Mouse (Mus musculus) kidney, adult 18-20 months (tissue): ENCODE data around the gene Tas2r122.
"Not testable (repeated sequence)": the region's sequence is repeated elsewhere in the genome, so short reads cannot be mapped to it uniquely, and the experiment has no call there.

Source experiments
- DNase-seq: peaks from one replicate; pipeline ENCODE4 v3.0.0; 2021

Tas2r122 gene

GRCm38 (mm10) chr6:132711828-132712227, at the start of gene Tas2r122:
TSS of gene Tas2r122 (minus strand) at chr6:132711928.
- no peak for DNase-seq

- DNase-seq: no peak
Observed at GRCm38 (mm10) chr6:132754430-132754829, 42.7 kb upstream of the Tas2r122 start, which contains the start of gene Tas2r124. TSS of gene Tas2r124 (plus strand) at chr6:132754730.

DNA sequence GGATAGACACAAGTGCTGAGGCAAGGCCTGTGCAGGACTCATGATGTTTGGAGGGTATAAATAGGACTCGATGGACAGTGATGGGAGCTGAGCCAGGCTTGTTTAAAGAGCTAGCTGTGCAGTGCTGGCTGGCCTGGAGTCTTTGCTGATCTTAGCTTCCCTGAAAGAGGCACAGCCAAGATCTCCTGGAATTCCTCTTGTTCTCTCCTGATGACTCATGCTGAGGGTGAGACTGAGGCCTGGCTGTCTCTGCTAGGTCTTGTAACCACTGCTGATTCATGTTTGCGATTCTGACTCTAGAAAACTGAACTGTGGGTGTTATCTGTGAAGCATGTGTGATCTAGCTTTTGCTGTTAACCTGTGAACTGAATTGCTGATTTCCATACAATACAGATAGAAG, 38.5 kb upstream of the Tas2r122 start:
- no peak for DNase-seq

DNA sequence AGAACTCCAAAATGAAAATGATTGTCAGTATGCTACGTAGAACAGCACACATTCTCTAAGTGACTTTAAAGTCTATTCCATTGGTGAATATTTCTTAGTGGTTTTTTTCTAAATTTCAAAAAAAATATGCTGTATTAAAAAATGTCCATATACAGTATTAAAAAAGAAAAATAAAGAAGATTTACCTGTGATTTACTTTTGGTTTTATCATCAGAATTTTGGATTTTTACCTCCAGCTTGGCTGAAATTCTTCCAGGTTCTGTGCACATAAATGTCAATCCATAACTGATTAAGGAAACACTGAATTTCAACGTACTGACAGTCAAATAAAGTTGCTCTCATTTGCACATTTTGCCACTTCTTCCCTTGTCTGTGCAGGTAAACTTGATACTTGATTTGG, 26.2 kb upstream of the Tas2r122 start, which contains the start of gene Tas2r115:
Gene Tas2r115 (minus strand): TSS at position 101 of the 400 bp plus-strand sequence.
- no peak for DNase-seq

DNA sequence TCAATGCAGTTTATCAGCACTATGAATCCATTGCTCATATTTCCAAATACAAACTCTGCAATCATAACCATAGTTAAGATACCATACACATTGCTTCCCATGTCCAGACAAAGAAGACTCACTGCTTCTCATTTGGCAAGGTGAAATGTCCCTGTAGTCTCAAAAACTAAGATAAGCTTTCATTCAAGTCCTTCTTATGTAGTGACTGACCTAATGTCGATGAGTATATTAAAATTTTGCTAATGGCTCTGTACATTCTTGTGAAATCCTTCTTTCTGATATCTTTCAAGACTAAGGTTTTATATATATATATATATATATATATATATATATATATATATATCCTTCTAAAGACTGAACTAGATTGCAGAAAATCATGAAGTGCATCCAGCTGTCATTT, 10.8 kb downstream of the Tas2r122 start, which contains the start of gene Tas2r121:
Gene Tas2r121 (minus strand): TSS at position 101 of the 400 bp plus-strand sequence.
- no peak for DNase-seq

DNA sequence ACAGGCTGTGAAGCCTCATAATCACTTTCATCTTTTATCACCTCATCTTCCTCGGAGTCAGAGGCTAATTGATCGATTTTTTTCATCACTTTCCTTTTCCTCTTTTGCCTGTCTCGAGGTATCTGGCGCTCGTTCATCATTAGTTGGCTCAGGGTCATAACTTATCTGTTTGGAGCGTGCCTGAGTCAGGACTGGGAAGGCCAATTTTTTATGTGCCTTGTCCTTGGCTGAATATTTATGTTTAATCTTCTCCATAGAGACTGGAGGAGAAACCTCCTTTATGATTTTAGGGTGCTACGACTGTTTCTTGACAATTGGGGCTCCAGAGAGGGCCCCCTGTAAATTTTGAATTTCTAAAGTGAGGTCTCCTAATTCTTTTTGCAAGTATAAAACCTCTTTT, 20.1 kb downstream of the Tas2r122 start:
- DNase-seq: not testable (repeated sequence)
